Mouse (Mus musculus) kidney, embryonic 14.5 days (tissue): Measurements from ENCODE around the gene Slc12a5. TPM values are rescaled to one million over a fixed set of nuclear protein-coding genes. Genes with fewer than 3 reads are reported as not detected.

Experiments used
- ATAC-seq: fragments of 200-750 bp; cut with Nextera tagmentation; 2 replicates; pipeline ENCODE4 v1.8.0; 2017; ENCODE audit warnings: moderate number of reproducible peaks, mild to moderate bottlenecking, moderate TSS enrichment, moderate library complexity; ENCODE audit not compliant: low FRiP score, low TSS enrichment
- H3K27ac ChIP-seq: fragments of 300-500 bp; sonication (generic); 2 replicates; pipeline ENCODE4 v1.5.1; 2014; ENCODE audit warnings: low read depth, mild to moderate bottlenecking, low read length, moderate library complexity, mixed read lengths
- H3K27me3 ChIP-seq: fragments of 300-500 bp; sonication (generic); 2 replicates; pipeline ENCODE4 v1.6.1; 2014; ENCODE audit warnings: mild to moderate bottlenecking, low read length; ENCODE audit not compliant: control insufficient read depth, insufficient read depth
- H3K36me3 ChIP-seq: fragments of 300-500 bp; sonication (generic); 2 replicates; pipeline ENCODE4 v1.6.1; 2014; ENCODE audit warnings: low read length, mixed read lengths; ENCODE audit not compliant: control insufficient read depth, insufficient read depth
- H3K4me1 ChIP-seq: fragments of 300-500 bp; sonication (generic); 2 replicates; pipeline ENCODE4 v1.6.1; 2014; ENCODE audit warnings: low read length, mixed read lengths; ENCODE audit not compliant: control insufficient read depth, insufficient read depth
- H3K4me2 ChIP-seq: fragments of 300-500 bp; sonication (generic); replicated peaks from 2 replicates; pipeline ENCODE4 v1.6.1; 2014; ENCODE audit warnings: low read depth, mild to moderate bottlenecking, low read length
- H3K4me3 ChIP-seq: fragments of 300-500 bp; sonication (generic); 2 replicates; pipeline ENCODE4 v1.5.1; 2014; ENCODE audit warnings: mild to moderate bottlenecking, low read length
- H3K9ac ChIP-seq: fragments of 300-500 bp; sonication (generic); 2 replicates; pipeline ENCODE4 v1.6.1; 2014; ENCODE audit warnings: low read depth, mild to moderate bottlenecking, low read length, moderate library complexity
- H3K9me3 ChIP-seq: fragments of 300-500 bp; sonication (generic); 2 replicates; pipeline ENCODE4 v1.6.1; 2016; ENCODE audit warnings: low read length; ENCODE audit not compliant: control insufficient read depth
- WGBS: fragments of 180-500 bp; shearing (Covaris S2); extraction: QIAGEN DNeasy Blood & Tissue Kit; methylation state at CpG from one replicate; pipeline ENCODE4 v1.1.7; 2014; 5-methylcytosine and 5-hydroxymethylcytosine counted together
- polyA plus RNA-seq: library from polyadenylated mRNA; unstranded; fragments of >200 nt; fragmentation: Nextera tagmentation; extraction: Ambion mirVana; gene quantifications from 2 replicates; pipeline ENCODE4 v1.2.1, GENCODE M21; 2014

The Slc12a5 gene
- polyA plus RNA-seq, 1 experiment from 2014 or later = 1.5 TPM

- H3K27me3 ChIP-seq = no peaks in the 10 kb centered on the region
- ATAC-seq = no peak
- peaks cover 39% of the 10 kb centered on the region for H3K36me3 ChIP-seq
- no peak overlapping the region for H3K4me3 ChIP-seq
- H3K9ac ChIP-seq = no peak overlapping the region
- H3K4me2 ChIP-seq = no peak overlapping the region
- H3K9me3 ChIP-seq = no peaks in the 10 kb centered on the region
- H3K4me1 ChIP-seq = no peaks in the 10 kb centered on the region
- WGBS = 95% methylated on average over 3 of the region's 3 CpGs
- no peak overlapping the region for H3K27ac ChIP-seq
Measured at GRCm38 (mm10) chr2:165020490-165020889, 59.9 kb downstream of the Slc12a5 start.

- no peak overlapping the region for H3K9ac ChIP-seq
- 63% methylated on average over 1 of the region's 1 CpGs for WGBS
- H3K4me1 ChIP-seq = peaks cover 1% of the 10 kb centered on the region; the same call in 1 of the 2 replicates
- H3K27me3 ChIP-seq = no peaks in the 10 kb centered on the region
- H3K4me3 ChIP-seq = no peak overlapping the region
- H3K4me2 ChIP-seq = no peak overlapping the region
- ATAC-seq = no peak
- peaks cover 8% of the 10 kb centered on the region for H3K36me3 ChIP-seq
- H3K27ac ChIP-seq = no peak overlapping the region
- no peaks in the 10 kb centered on the region for H3K9me3 ChIP-seq
Measured at GRCm38 (mm10) chr2:165027163-165027562, 66.6 kb downstream of the Slc12a5 start.

- no peaks in the 10 kb centered on the region for H3K36me3 ChIP-seq
- no peak overlapping the region; the same call in 1 of the 2 replicates for H3K4me3 ChIP-seq
- peaks cover 17% of the 10 kb centered on the region for H3K4me1 ChIP-seq
- H3K27ac ChIP-seq = no peak overlapping the region
- no peaks in the 10 kb centered on the region for H3K27me3 ChIP-seq
- no peak overlapping the region for H3K9ac ChIP-seq
- WGBS = 48% methylated on average over 3 of the region's 3 CpGs
- H3K4me2 ChIP-seq = 0 out of 2 replicates have a peak overlapping the region, but pooled peaks have one; percentile 8
- H3K9me3 ChIP-seq = no peaks in the 10 kb centered on the region
- ATAC-seq = no peak
Measured at GRCm38 (mm10) chr2:165032533-165032932, 71.9 kb downstream of the Slc12a5 start.

- H3K9ac ChIP-seq = peak overlapping the region; percentile 88; the same call in 1 of the 2 replicates
- no peaks in the 10 kb centered on the region for H3K27me3 ChIP-seq
- H3K4me2 ChIP-seq = peak overlapping the region; percentile 79
- H3K4me1 ChIP-seq = peaks cover 17% of the 10 kb centered on the region
- no peak overlapping the region for H3K27ac ChIP-seq
- no peak for ATAC-seq
- no peaks in the 10 kb centered on the region for H3K36me3 ChIP-seq
- no peaks in the 10 kb centered on the region for H3K9me3 ChIP-seq
- WGBS = 42% methylated on average over 6 of the region's 6 CpGs
- peak overlapping the region; percentile 99 for H3K4me3 ChIP-seq
Measured at GRCm38 (mm10) chr2:165033306-165033705, 72.7 kb downstream of the Slc12a5 start.

GRCm38 (mm10) chr2:165034131-165035057 lies 73.8 kb downstream of the Slc12a5 start, which contains the start of gene Ncoa5:
TSS of gene Ncoa5 (minus strand) at chr2:165034867.
- no peaks in the 10 kb centered on the region for H3K9me3 ChIP-seq
- no peaks in the 10 kb centered on the region for H3K27me3 ChIP-seq
- H3K36me3 ChIP-seq = no peaks in the 10 kb centered on the region
- peak; percentile 97 for ATAC-seq
- WGBS = under 1% methylated on average over 104 of the region's 111 CpGs
- H3K4me1 ChIP-seq = peaks cover 17% of the 10 kb centered on the region
- peak within 1 kb of the TSS; percentile 63; the same call in 1 of the 2 replicates for H3K27ac ChIP-seq
- H3K9ac ChIP-seq = peak within 1 kb of the TSS; percentile 88
- peak within 1 kb of the TSS; percentile 79 for H3K4me2 ChIP-seq
- peak within 1 kb of the TSS; percentile 99 for H3K4me3 ChIP-seq

- 42% methylated on average over 5 of the region's 5 CpGs for WGBS
- no peaks in the 10 kb centered on the region for H3K36me3 ChIP-seq
- peaks cover 17% of the 10 kb centered on the region for H3K4me1 ChIP-seq
- H3K9ac ChIP-seq = no peak overlapping the region
- no peaks in the 10 kb centered on the region for H3K9me3 ChIP-seq
- peak overlapping the region; percentile 99; the same call in 1 of the 2 replicates for H3K4me3 ChIP-seq
- H3K27me3 ChIP-seq = no peaks in the 10 kb centered on the region
- H3K27ac ChIP-seq = no peak overlapping the region
- H3K4me2 ChIP-seq = peak overlapping the region; percentile 32
- no peak for ATAC-seq
Measured at GRCm38 (mm10) chr2:165035058-165035431, 74.4 kb downstream of the Slc12a5 start.

- no peaks in the 10 kb centered on the region for H3K36me3 ChIP-seq
- H3K27ac ChIP-seq = no peak overlapping the region
- WGBS = 65% methylated on average over 4 of the region's 4 CpGs
- H3K4me1 ChIP-seq = peaks cover 13% of the 10 kb centered on the region
- no peak for ATAC-seq
- H3K9me3 ChIP-seq = no peaks in the 10 kb centered on the region
- no peak overlapping the region for H3K4me3 ChIP-seq
- H3K9ac ChIP-seq = no peak overlapping the region
- no peak overlapping the region for H3K4me2 ChIP-seq
- no peaks in the 10 kb centered on the region for H3K27me3 ChIP-seq
Measured at GRCm38 (mm10) chr2:165037415-165037814, 76.8 kb downstream of the Slc12a5 start.

- Histone ChIP-seq H3K4me1 (no peaks in the 10 kb centered on the region), H3K4me2 (no peak overlapping the region), H3K36me3 (no peaks in the 10 kb centered on the region), H3K27me3 (no peaks in the 10 kb centered on the region), H3K27ac (no peak overlapping the region), H3K9ac (no peak overlapping the region), H3K9me3 (no peaks in the 10 kb centered on the region), H3K4me3 (no peak overlapping the region)
- ATAC-seq = no peak
- WGBS = 75% methylated on average over 5 of the region's 5 CpGs
Measured at GRCm38 (mm10) chr2:165042126-165042525, 81.5 kb downstream of the Slc12a5 start.

GRCm38 (mm10) chr2:165043090-165043636 lies 82.6 kb downstream of the Slc12a5 start:
- WGBS = 9% methylated on average over 17 of the region's 17 CpGs
- no peak overlapping the region for H3K4me3 ChIP-seq

More at GRCm38 (mm10) chr2:165043090-165043636, 82.6 kb downstream of the Slc12a5 start:
- no peaks in the 10 kb centered on the region for H3K27me3 ChIP-seq
- ATAC-seq = no peak
- H3K9ac ChIP-seq = no peak overlapping the region
- no peaks in the 10 kb centered on the region for H3K4me1 ChIP-seq
- no peaks in the 10 kb centered on the region for H3K36me3 ChIP-seq
- no peak overlapping the region for H3K27ac ChIP-seq
- no peak overlapping the region; the same call in 1 of the 2 replicates for H3K4me2 ChIP-seq
- no peaks in the 10 kb centered on the region for H3K9me3 ChIP-seq
